ENCODE assay signal across 8 mouse cellular contexts in genomic region chr4:155267639-155268175, GRCm38 (mm10). TPM values are rescaled to one million over a fixed set of nuclear protein-coding genes. Genes with fewer than 3 reads are reported as not detected.
DNase-seq lines count a peak whose midpoint lies in the region; ATAC-seq and TF ChIP-seq lines count a peak whose summit lies in the region.

No protein-coding gene starts in this region.

- 56% methylated on average over 12 of the region's 12 CpGs for WGBS in embryonic facial prominence, embryonic 11.5 days
- whole genome bisulfite sequencing in lung, postnatal 0 days: 44% methylated on average over 12 of the region's 12 CpGs

- no peak for TF ChIP-seq CTCF in gastrocnemius, adult 2 months (IDR thresholded peaks at IDR 0.05)
- no peak for TF ChIP-seq CTCF in lung, postnatal 0 days (IDR thresholded peaks at IDR 0.05)

- DNase-seq in gastrocnemius, adult 2 months: no peak
- DNase-seq in gastrocnemius, postnatal 36 days: no peak
- peak; percentile 31 for DNase-seq in embryonic facial prominence, embryonic 11.5 days (ENCODE audit: low spot score)
- peak; percentile 22 for DNase-seq in kidney, adult 18-20 months
- peak; percentile 77 for DNase-seq in lung, postnatal 0 days (ENCODE audit: low spot score)
- no peak for DNase-seq in layer of hippocampus, postnatal 14 days (ENCODE audit: low spot score in 2 of 2)
- DNase-seq in right cerebral cortex, postnatal 10 days (ENCODE audit: low spot score in 2 of 2): no peak
- DNase-seq in Muller cell, postnatal 12 days (ENCODE audit: inconsistent ontology term): no peak

- no peaks in the 10 kb centered on the region for H3K9me3 ChIP-seq in embryonic facial prominence, embryonic 11.5 days (replicated peaks; ENCODE audit: control insufficient read depth, low read length)
- no peaks in the 10 kb centered on the region for H3K9me3 ChIP-seq in lung, postnatal 0 days (ENCODE audit: low read length)

- H3K27ac ChIP-seq in gastrocnemius, adult 2 months: peak overlapping the region; percentile 72
- no peak overlapping the region for H3K27ac ChIP-seq in embryonic facial prominence, embryonic 11.5 days (replicated peaks; ENCODE audit: low read depth, low read length)
- H3K27ac ChIP-seq in lung, postnatal 0 days (ENCODE audit: low read length): peak overlapping the region; percentile 26; the same call in 1 of the 2 replicates

- H3K4me1 ChIP-seq in embryonic facial prominence, embryonic 11.5 days (ENCODE audit: control insufficient read depth, insufficient read depth, low read length): no peaks in the 10 kb centered on the region
- H3K4me1 ChIP-seq in lung, postnatal 0 days (ENCODE audit: insufficient read depth, low read depth, low read length): no peaks in the 10 kb centered on the region; the same call in 1 of the 2 replicates

- no peaks in the 10 kb centered on the region for H3K27me3 ChIP-seq in embryonic facial prominence, embryonic 11.5 days (ENCODE audit: control insufficient read depth, insufficient read depth, low read length)
- no peaks in the 10 kb centered on the region for H3K27me3 ChIP-seq in lung, postnatal 0 days (replicated peaks; ENCODE audit: insufficient read depth, low read length)

- peak overlapping the region; percentile 37 for H3K4me3 ChIP-seq in gastrocnemius, adult 2 months
- no peak overlapping the region for H3K4me3 ChIP-seq in embryonic facial prominence, embryonic 11.5 days (ENCODE audit: low read depth, low read length)
- no peak overlapping the region for H3K4me3 ChIP-seq in lung, postnatal 0 days (ENCODE audit: low read depth, low read length)

- no peaks in the 10 kb centered on the region for H3K36me3 ChIP-seq in embryonic facial prominence, embryonic 11.5 days (replicated peaks; ENCODE audit: control insufficient read depth, insufficient read depth, low read depth, low read length)
- no peaks in the 10 kb centered on the region for H3K36me3 ChIP-seq in lung, postnatal 0 days (ENCODE audit: insufficient read depth, low read length)

- H3K4me2 ChIP-seq in embryonic facial prominence, embryonic 11.5 days (ENCODE audit: low read depth, low read length): no peak overlapping the region
- H3K4me2 ChIP-seq in lung, postnatal 0 days (replicated peaks; ENCODE audit: low read depth, low read length): no peak overlapping the region

- intact Hi-C loops in gastrocnemius, adult 2 months (cut with DNase I): loop anchor here (1.0 kb wide), 1 partner anchor 41 kb away; no protein-coding TSS in a partner anchor
- intact Hi-C loops in gastrocnemius, postnatal 36 days (cut with DNase I): loop anchor here (2.0 kb wide), 1 partner anchor 41 kb away; no protein-coding TSS in a partner anchor

- 0 out of 2 replicates have a peak, but pooled peaks have one; percentile 18 for TF ChIP-seq EP300 in lung, postnatal 0 days (IDR thresholded peaks at IDR 0.05)

- ATAC-seq in embryonic facial prominence, embryonic 11.5 days (replicated peaks; ENCODE audit: insufficient number of reproducible peaks, low FRiP score, low TSS enrichment, low read depth): peak; percentile 49
- peak; percentile 78 for ATAC-seq in lung, postnatal 0 days

- no peak overlapping the region for H3K9ac ChIP-seq in embryonic facial prominence, embryonic 11.5 days (replicated peaks; ENCODE audit: low read length)
- no peak overlapping the region for H3K9ac ChIP-seq in lung, postnatal 0 days (replicated peaks; ENCODE audit: low read depth)

RNA-seq across cellular contexts. Expression of gene Faap20, which starts 18.1 kb away (rescaled TPM):
- total RNA-seq in gastrocnemius, adult 2 months (2021): 1 to 10 TPM; 4.6 to 6.1 TPM
- total RNA-seq in gastrocnemius, postnatal 36 days (2021): 1 to 10 TPM; 3.1 to 4.7 TPM
- 87.8 and 93.4 TPM in 2 replicates for polyA plus RNA-seq in embryonic facial prominence, embryonic 11.5 days (2014; fragmentation: Nextera tagmentation; extraction: Ambion mirVana)
- 61.4 and 66.6 TPM in 2 replicates for polyA plus RNA-seq in lung, postnatal 0 days (2015; fragmentation: Nextera tagmentation; extraction: Ambion mirVana)
- 10 to 100 TPM; 24.2 to 24.5 TPM for total RNA-seq in layer of hippocampus, postnatal 14 days (2021)

RNA-seq across cellular contexts. Expression of gene Ski, which starts 45.3 kb away (rescaled TPM):
- 10 to 100 TPM; 28.5 to 35.6 TPM for total RNA-seq in gastrocnemius, adult 2 months (2021)
- total RNA-seq in gastrocnemius, postnatal 36 days (2021): 10 to 100 TPM; 28.7 to 30.2 TPM
- 15.4 and 15.9 TPM in 2 replicates for polyA plus RNA-seq in embryonic facial prominence, embryonic 11.5 days (2014; fragmentation: Nextera tagmentation; extraction: Ambion mirVana)
- polyA plus RNA-seq in lung, postnatal 0 days (2015; fragmentation: Nextera tagmentation; extraction: Ambion mirVana): 22.6 and 23.2 TPM in 2 replicates
- total RNA-seq in layer of hippocampus, postnatal 14 days (2021): 100 to 1,000 TPM; 115 to 117 TPM

Comparison
In these comparisons a context has a peak if more than half of its experiments do, and no peak if none do; other contexts are left out.
1. DNase-seq: peak in embryonic facial prominence, embryonic 11.5 days (single experiment), kidney, adult 18-20 months (single experiment) and lung, postnatal 0 days (single experiment); none in gastrocnemius, adult 2 months (single experiment), gastrocnemius, postnatal 36 days (0 of 2), layer of hippocampus, postnatal 14 days (0 of 2), right cerebral cortex, postnatal 10 days (0 of 2) and Muller cell, postnatal 12 days (single experiment).